Mouse (Mus musculus): ENCODE measurements around the gene Ttc39b.

DNA sequence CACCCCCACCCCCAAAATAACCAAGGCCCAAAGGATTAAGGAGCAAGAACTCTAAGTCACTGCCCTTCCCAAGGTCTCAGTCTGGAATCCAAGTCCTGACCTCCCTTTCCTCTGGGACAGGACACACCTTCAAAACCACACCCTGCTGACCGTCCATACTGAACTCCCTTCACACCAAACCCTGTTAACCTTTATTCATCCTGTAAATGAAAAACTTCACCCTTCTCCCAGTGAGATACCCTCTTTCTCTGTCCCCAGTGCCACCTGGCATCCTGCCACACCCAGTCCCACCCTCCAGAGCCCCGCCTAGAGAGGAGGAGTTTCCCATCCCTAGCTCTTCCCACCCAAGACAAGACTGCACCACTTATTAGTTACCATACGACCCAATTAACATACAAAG is 7.3 kb downstream of the Ttc39b start:
- TF ChIP-seq CTCF (IDR thresholded peaks at IDR 0.05; ENCODE audit: low read depth, low read length) (no peak), TAL1 (conservative IDR thresholded peaks at IDR 0.05; ENCODE audit: low read depth, low read length) (no peak), GATA1 (IDR thresholded peaks at IDR 0.05; ENCODE audit: borderline replicate concordance, low read length) (no peak), GATA2 (IDR thresholded peaks at IDR 0.05; ENCODE audit: borderline replicate concordance, low read depth, low read length) (no peak)

Data from G1E (cell line).